Mouse (Mus musculus): ENCODE data around the gene Nadk.

- TF ChIP-seq POLR2A (IDR thresholded peaks at IDR 0.05; ENCODE audit: low read depth, low read length) (no peak), CTCF (IDR thresholded peaks at IDR 0.05; ENCODE audit: borderline replicate concordance, insufficient read depth, low read length) (no peak)
Observed at GRCm38 (mm10) chr4:155578336-155579125, 16.4 kb downstream of the Nadk start.
